Mouse (Mus musculus) testis, adult 2 months (tissue): ENCODE measurements around the gene Bloc1s5.

ENCODE experiments used
- CTCF ChIP-seq: fragments of 200-500 bp; IDR thresholded peaks from 2 replicates; pipeline ENCODE4 v1.5.1; 2012; ENCODE audit warnings: low read depth, mild to moderate bottlenecking, inconsistent platforms, low read length, moderate library complexity; ENCODE audit not compliant: control insufficient read depth, insufficient read depth, insufficient replicate concordance
- POLR2A ChIP-seq: fragments of 200-500 bp; IDR thresholded peaks from 2 replicates; pipeline ENCODE4 v1.6.1; 2012; ENCODE audit warnings: low read depth, mild to moderate bottlenecking, inconsistent platforms, low read length, moderate library complexity; ENCODE audit not compliant: control insufficient read depth

GRCm38 (mm10) chr13:38640961-38641360 is 6.1 kb upstream of the Bloc1s5 start:
- TF ChIP-seq CTCF, result no peak
- TF ChIP-seq POLR2A, result no peak
